Mouse (Mus musculus): ENCODE data around the gene Nubp1.

Gene Nubp1

GRCm38 (mm10) chr16:10411764-10412746 is at the start of gene Nubp1:
TSS of gene Nubp1 (plus strand) at chr16:10411948.
- DNase-seq: peak; percentile 95

- DNase-seq: no peak
These were observed 48.7 kb upstream of the Nubp1 start for GRCm38 (mm10) chr16:10363061-10363460.

GRCm38 (mm10) chr16:10365796-10366195 is 46.0 kb upstream of the Nubp1 start:
- DNase-seq: no peak

GRCm38 (mm10) chr16:10366240-10367217 is 45.2 kb upstream of the Nubp1 start:
- peak; percentile 7 for DNase-seq

GRCm38 (mm10) chr16:10369468-10369934 is 42.2 kb upstream of the Nubp1 start:
- DNase-seq: no peak

- no peak for DNase-seq
These were observed 41.8 kb upstream of the Nubp1 start for GRCm38 (mm10) chr16:10369996-10370395.

- peak; percentile 11 for DNase-seq
These were observed 39.4 kb upstream of the Nubp1 start for GRCm38 (mm10) chr16:10372372-10372771.

- no peak for DNase-seq
These were observed 37.3 kb upstream of the Nubp1 start for GRCm38 (mm10) chr16:10374254-10375011.

- no peak for DNase-seq
These were observed 34.5 kb upstream of the Nubp1 start for GRCm38 (mm10) chr16:10377286-10377685.

GRCm38 (mm10) chr16:10379531-10379930 is 32.2 kb upstream of the Nubp1 start:
- DNase-seq: no peak

GRCm38 (mm10) chr16:10384060-10384497 is 27.7 kb upstream of the Nubp1 start:
- no peak for DNase-seq

- DNase-seq: no peak
These were observed 27.2 kb upstream of the Nubp1 start for GRCm38 (mm10) chr16:10384544-10384943.

GRCm38 (mm10) chr16:10385261-10385660 is 26.5 kb upstream of the Nubp1 start:
- DNase-seq: no peak

GRCm38 (mm10) chr16:10388634-10389365 is 22.9 kb upstream of the Nubp1 start:
- DNase-seq: no peak

- DNase-seq: no peak
These were observed 19.2 kb upstream of the Nubp1 start for GRCm38 (mm10) chr16:10392587-10392986.

GRCm38 (mm10) chr16:10394699-10395540 is 16.8 kb upstream of the Nubp1 start, which contains the start of gene Tekt5:
TSS of gene Tekt5 (minus strand) at chr16:10395490.
- peak; percentile 72 for DNase-seq

- no peak for DNase-seq
These were observed 13.0 kb upstream of the Nubp1 start for GRCm38 (mm10) chr16:10398755-10399154.

- DNase-seq: peak; percentile 66
These were observed 12.6 kb upstream of the Nubp1 start for GRCm38 (mm10) chr16:10399160-10399559.

- DNase-seq: peak; percentile 51
These were observed 4.2 kb downstream of the Nubp1 start for GRCm38 (mm10) chr16:10415976-10416375.

GRCm38 (mm10) chr16:10416866-10417265 is 5.1 kb downstream of the Nubp1 start:
- no peak for DNase-seq

Data from kidney, adult 11 months (tissue).